Mouse (Mus musculus) bone marrow, adult 2 months (tissue): ENCODE measurements around the gene Pik3c2b. TPM values are rescaled to one million over a fixed set of nuclear protein-coding genes. Genes with fewer than 3 reads are reported as not detected.
A peak's percentile ranks its signal among the peaks of the same experiment; 100 is the strongest.

Source experiments
- H3K27ac ChIP-seq: fragments of 200-500 bp; 2 replicates; pipeline ENCODE4 v1.5.1; 2012; ENCODE audit warnings: low read depth, mild to moderate bottlenecking, control low read depth, inconsistent platforms, low read length; ENCODE audit not compliant: control insufficient read depth, poor library complexity, insufficient read depth
- H3K4me1 ChIP-seq: fragments of 200-500 bp; 2 replicates; pipeline ENCODE4 v1.6.1; 2011; ENCODE audit warnings: low read length; ENCODE audit not compliant: control insufficient read depth, insufficient read depth
- H3K4me3 ChIP-seq: fragments of 200-500 bp; replicated peaks from 2 replicates; pipeline ENCODE3; 2011; ENCODE audit warnings: mild to moderate bottlenecking, low read depth, low read length, control low read depth; ENCODE audit not compliant: control insufficient read depth
- CTCF ChIP-seq: fragments of 200-500 bp; IDR thresholded peaks from 2 replicates; pipeline ENCODE4 v1.5.1; 2011; ENCODE audit warnings: low read length, control low read depth; ENCODE audit not compliant: control insufficient read depth, insufficient read depth
- POLR2A ChIP-seq: fragments of 200-500 bp; IDR thresholded peaks from 2 replicates; pipeline ENCODE4 v1.6.1; 2011; ENCODE audit warnings: low read depth, mild to moderate bottlenecking, control low read depth, low read length, borderline replicate concordance; ENCODE audit not compliant: control insufficient read depth
- WGBS: fragments of 180-500 bp; shearing (Covaris S2); methylation state at CpG from one replicate; pipeline ENCODE4 v1.1.7; 2018; 5-methylcytosine and 5-hydroxymethylcytosine counted together
- polyA plus RNA-seq: library from polyadenylated mRNA; stranded (reverse); fragments of >200 nt; gene quantifications from 2 replicates; pipeline ENCODE4 v1.2.4, GENCODE M21; 2011; ENCODE audit warnings: low replicate concordance; ENCODE audit not compliant: missing spikeins, insufficient read depth, insufficient read length

The Pik3c2b gene
- polyA plus RNA-seq, 1 experiment, result 17.9 TPM

GRCm38 (mm10) chr1:133134071-133134470, 88.6 kb downstream of the Pik3c2b start:
- WGBS, result 2% methylated on average over 4 of the region's 4 CpGs
- Histone ChIP-seq H3K4me1 (no peaks in the 10 kb centered on the region), H3K27ac (peak overlapping the region; percentile 54), H3K4me3 (peak overlapping the region; percentile 88)
- TF ChIP-seq POLR2A (no peak), CTCF (no peak)

GRCm38 (mm10) chr1:133134881-133135280, 89.4 kb downstream of the Pik3c2b start:
- no peaks in the 10 kb centered on the region for H3K4me1 ChIP-seq
- H3K27ac ChIP-seq, result no peak overlapping the region
- peak overlapping the region; percentile 76 for H3K4me3 ChIP-seq
- WGBS, result 0% methylated on average over 4 of the region's 4 CpGs
- TF ChIP-seq CTCF, result no peak
- no peak for TF ChIP-seq POLR2A

- 19% methylated on average over 5 of the region's 5 CpGs for WGBS
- H3K4me1 ChIP-seq, result no peaks in the 10 kb centered on the region
- peak overlapping the region; percentile 34 for H3K4me3 ChIP-seq
- no peak for TF ChIP-seq CTCF
- TF ChIP-seq POLR2A, result no peak
- H3K27ac ChIP-seq, result no peak overlapping the region
Observed at GRCm38 (mm10) chr1:133135808-133136207, 90.3 kb downstream of the Pik3c2b start.

- TF ChIP-seq CTCF (no peak), POLR2A (no peak)
- Histone ChIP-seq H3K4me1 (no peaks in the 10 kb centered on the region; the same call in 1 of the 2 replicates), H3K4me3 (no peak overlapping the region), H3K27ac (no peak overlapping the region)
- 96% methylated on average over 1 of the region's 1 CpGs for WGBS
Observed at GRCm38 (mm10) chr1:133138401-133138800, 92.9 kb downstream of the Pik3c2b start.

- TF ChIP-seq POLR2A, result no peak
- TF ChIP-seq CTCF, result peak; percentile 95
Observed at GRCm38 (mm10) chr1:133146014-133147009, 100.8 kb downstream of the Pik3c2b start.

GRCm38 (mm10) chr1:133147324-133147723, 101.9 kb downstream of the Pik3c2b start:
- WGBS, result 84% methylated on average over 5 of the region's 5 CpGs

More at GRCm38 (mm10) chr1:133146014-133147009, 100.8 kb downstream of the Pik3c2b start:
- Histone ChIP-seq H3K4me1 (no peaks in the 10 kb centered on the region; the same call in 1 of the 2 replicates), H3K4me3 (no peak overlapping the region), H3K27ac (no peak overlapping the region)
- WGBS, result 55% methylated on average over 22 of the region's 22 CpGs

GRCm38 (mm10) chr1:133148122-133148521, 102.7 kb downstream of the Pik3c2b start:
- Histone ChIP-seq H3K27ac (no peak overlapping the region), H3K4me3 (no peak overlapping the region), H3K4me1 (no peaks in the 10 kb centered on the region)
- WGBS, result 86% methylated on average over 8 of the region's 8 CpGs
- no peak for TF ChIP-seq CTCF
- TF ChIP-seq POLR2A, result no peak

More at GRCm38 (mm10) chr1:133147324-133147723, 101.9 kb downstream of the Pik3c2b start:
- H3K4me1 ChIP-seq, result no peaks in the 10 kb centered on the region
- TF ChIP-seq CTCF (no peak), POLR2A (no peak)
- no peak overlapping the region for H3K4me3 ChIP-seq
- H3K27ac ChIP-seq, result no peak overlapping the region

GRCm38 (mm10) chr1:133150556-133150955, 105.1 kb downstream of the Pik3c2b start:
- H3K4me3 ChIP-seq, result no peak overlapping the region
- H3K27ac ChIP-seq, result no peak overlapping the region
- WGBS, result 94% methylated on average over 2 of the region's 2 CpGs
- TF ChIP-seq CTCF (no peak), POLR2A (no peak)
- H3K4me1 ChIP-seq, result no peaks in the 10 kb centered on the region; the same call in 1 of the 2 replicates
